Mouse (Mus musculus) neural tube, embryonic 11.5 days (tissue): Measurements from ENCODE around the gene Supv3l1. TPM values are rescaled to one million over a fixed set of nuclear protein-coding genes. Genes with fewer than 3 reads are reported as not detected.
"Not testable (repeated sequence)": the region's sequence is repeated elsewhere in the genome, so short reads cannot be mapped to it uniquely, and the experiment has no call there.

Experiments used
- ATAC-seq: fragments of 200-750 bp; cut with Nextera tagmentation; 2 replicates; pipeline ENCODE4 v1.8.0; 2017; ENCODE audit warnings: moderate number of reproducible peaks, mild to moderate bottlenecking, moderate TSS enrichment, moderate library complexity; ENCODE audit not compliant: insufficient read depth, low FRiP score, low TSS enrichment
- DNase-seq: peaks from one replicate; pipeline ENCODE4 v3.0.0-alpha.2; 2015; ENCODE audit warnings: low spot score
- H3K27ac ChIP-seq: fragments of 300-500 bp; sonication (generic); 2 replicates; pipeline ENCODE4 v1.5.1; 2014; ENCODE audit warnings: low read depth, mild to moderate bottlenecking, low read length
- H3K27me3 ChIP-seq: fragments of 300-500 bp; sonication (generic); 2 replicates; pipeline ENCODE4 v1.6.1; 2014; ENCODE audit warnings: mild to moderate bottlenecking, low read length, mixed read lengths; ENCODE audit not compliant: control insufficient read depth, insufficient read depth
- H3K36me3 ChIP-seq: fragments of 300-500 bp; sonication (generic); 2 replicates; pipeline ENCODE4 v1.6.1; 2014; ENCODE audit warnings: mild to moderate bottlenecking, low read length, moderate library complexity, mixed read lengths; ENCODE audit not compliant: control insufficient read depth, insufficient read depth
- H3K4me1 ChIP-seq: fragments of 300-500 bp; sonication (generic); 2 replicates; pipeline ENCODE4 v1.6.1; 2014; ENCODE audit warnings: low read length, mixed read lengths; ENCODE audit not compliant: control insufficient read depth, insufficient read depth
- H3K4me2 ChIP-seq: fragments of 300-500 bp; sonication (generic); 2 replicates; pipeline ENCODE4 v1.6.1; 2014; ENCODE audit warnings: low read depth, mild to moderate bottlenecking, moderate library complexity
- H3K4me3 ChIP-seq: fragments of 300-500 bp; sonication (generic); 2 replicates; pipeline ENCODE4 v1.5.1; 2014; ENCODE audit warnings: low read depth, low read length
- H3K9ac ChIP-seq: fragments of 300-500 bp; sonication (generic); 2 replicates; pipeline ENCODE4 v1.6.1; 2014; ENCODE audit warnings: mild to moderate bottlenecking, low read length
- H3K9me3 ChIP-seq: fragments of 300-500 bp; sonication (generic); 2 replicates; pipeline ENCODE4 v1.6.1; 2016; ENCODE audit warnings: low read length; ENCODE audit not compliant: control insufficient read depth
- WGBS: fragments of 180-500 bp; shearing (Covaris S2); extraction: QIAGEN DNeasy Blood & Tissue Kit; methylation state at CpG from one replicate; pipeline ENCODE4 v1.1.7; 2014; 5-methylcytosine and 5-hydroxymethylcytosine counted together
- polyA plus RNA-seq: library from polyadenylated mRNA; unstranded; fragments of >200 nt; fragmentation: Nextera tagmentation; extraction: Ambion mirVana; gene quantifications from 2 replicates; pipeline ENCODE4 v1.2.1, GENCODE M21; 2014

Gene Supv3l1
- 27.1 and 28.4 TPM in 2 replicates for polyA plus RNA-seq

DNA sequence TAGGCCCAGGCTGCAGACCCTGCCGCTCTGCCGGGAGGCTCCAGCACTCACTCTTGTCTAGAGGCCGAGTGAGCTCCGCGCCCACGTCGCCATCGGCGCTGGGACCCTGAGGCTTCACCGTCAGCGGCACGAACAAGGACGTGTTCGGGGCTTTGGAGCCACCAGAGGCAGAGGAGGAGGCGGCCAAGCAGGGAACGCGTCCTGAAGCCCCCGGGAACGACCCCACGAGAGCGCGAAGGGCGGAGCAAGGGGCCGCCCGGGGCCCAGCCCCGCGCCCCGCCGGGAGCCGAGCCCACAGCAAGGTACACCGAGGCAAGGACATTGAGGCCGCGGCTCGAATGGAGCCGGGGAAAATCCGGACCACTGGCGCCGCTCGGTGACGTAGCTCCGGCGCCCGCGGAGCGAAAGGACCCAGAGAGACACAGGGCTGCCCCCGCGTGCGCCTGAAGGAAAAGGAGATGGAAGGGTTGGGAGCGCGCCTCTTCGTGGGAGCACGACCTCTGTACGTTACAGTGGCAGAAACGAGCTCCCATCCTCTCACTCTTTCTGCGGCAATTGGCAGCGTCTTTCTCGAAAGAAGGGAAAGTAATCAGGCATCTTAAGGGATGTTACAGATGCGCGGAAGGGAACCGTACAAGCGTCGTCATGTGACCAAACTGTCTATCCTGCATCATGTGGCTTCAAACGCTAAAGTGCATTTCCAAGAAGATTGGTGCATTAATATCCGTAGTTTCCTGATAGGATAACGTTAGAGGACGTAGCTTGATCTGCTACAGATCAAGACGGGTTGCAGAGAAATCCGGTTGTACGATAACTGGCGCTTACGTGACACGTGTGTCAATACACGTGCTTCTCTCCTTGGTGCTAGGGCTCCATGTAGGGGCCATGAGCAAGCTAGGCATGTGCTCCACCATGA, at the start of gene Supv3l1, which contains the start of gene 4930507D05Rik:
Gene Supv3l1 (minus strand): TSS at position 375 of the 916 bp plus-strand sequence.
Gene 4930507D05Rik (plus strand): TSS at position 126 of the 916 bp plus-strand sequence.
- Histone ChIP-seq H3K9me3 (no peaks in the 10 kb centered on the region), H3K4me1 (peaks cover 9% of the 10 kb centered on the region), H3K27ac (peak within 1 kb of the TSS; percentile 65), H3K36me3 (peaks cover 12% of the 10 kb centered on the region), H3K4me3 (peak within 1 kb of the TSS; percentile 73), H3K9ac (peak within 1 kb of the TSS; percentile 85), H3K27me3 (no peaks in the 10 kb centered on the region), H3K4me2 (peak within 1 kb of the TSS; percentile 57)
- WGBS = under 1% methylated on average over 71 of the region's 73 CpGs
- ATAC-seq (peak; percentile 89), DNase-seq (peak; percentile 93)

DNA sequence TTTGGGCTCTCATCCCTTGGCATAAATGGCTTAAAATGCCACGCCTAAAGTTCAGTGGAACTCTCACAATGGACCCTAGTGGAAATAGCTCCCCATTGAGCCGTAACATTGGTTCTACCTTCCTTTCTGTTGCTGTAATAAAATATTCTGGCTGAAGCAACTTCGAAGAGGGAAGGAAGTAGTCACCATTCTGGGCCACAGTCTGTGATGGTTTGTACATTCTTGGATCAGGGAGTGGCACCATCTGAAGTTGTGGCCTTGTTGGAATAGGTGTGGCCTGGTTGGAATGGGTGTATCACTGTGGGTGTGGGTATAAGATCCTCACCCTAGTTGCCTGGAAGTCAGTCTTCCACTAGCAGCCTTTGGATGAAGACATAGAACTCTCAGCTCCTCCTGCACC, 42.1 kb upstream of the Supv3l1 start:
- H3K4me1 ChIP-seq, H3K9me3 ChIP-seq, ATAC-seq, H3K27me3 ChIP-seq, H3K9ac ChIP-seq, DNase-seq, H3K36me3 ChIP-seq, H3K4me2 ChIP-seq, H3K27ac ChIP-seq, H3K4me3 ChIP-seq: not testable (repeated sequence)
- WGBS = 81% methylated on average over 3 of the region's 3 CpGs

DNA sequence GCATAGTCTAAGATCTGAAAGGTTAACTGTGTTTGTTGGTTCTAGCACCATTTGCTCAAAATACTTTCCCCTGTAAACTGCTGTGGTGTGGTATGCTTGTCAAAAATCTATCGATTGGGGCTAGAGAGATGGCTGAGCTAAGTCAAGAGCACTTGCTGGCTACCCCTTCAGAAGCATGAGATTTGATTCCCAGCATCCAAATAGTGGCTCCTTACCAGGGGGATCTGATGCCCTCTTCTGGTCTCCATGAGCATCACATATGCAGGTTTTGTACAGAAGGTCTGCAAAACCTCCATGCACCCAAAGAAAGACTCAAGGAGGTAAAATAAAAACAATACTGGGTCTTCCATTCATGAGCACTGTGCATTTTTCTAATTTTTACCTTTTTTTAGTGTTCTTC, 38.7 kb upstream of the Supv3l1 start:
- Histone ChIP-seq H3K4me1 (no peaks in the 10 kb centered on the region; the same call in 1 of the 2 replicates), H3K27ac (no peak overlapping the region), H3K9me3 (no peaks in the 10 kb centered on the region), H3K4me3 (no peak overlapping the region), H3K4me2 (no peak overlapping the region), H3K36me3 (no peaks in the 10 kb centered on the region), H3K27me3 (no peaks in the 10 kb centered on the region), H3K9ac (no peak overlapping the region)
- WGBS = 29% methylated on average over 1 of the region's 1 CpGs
- DNase-seq (peak; percentile 30), ATAC-seq (no peak)

DNA sequence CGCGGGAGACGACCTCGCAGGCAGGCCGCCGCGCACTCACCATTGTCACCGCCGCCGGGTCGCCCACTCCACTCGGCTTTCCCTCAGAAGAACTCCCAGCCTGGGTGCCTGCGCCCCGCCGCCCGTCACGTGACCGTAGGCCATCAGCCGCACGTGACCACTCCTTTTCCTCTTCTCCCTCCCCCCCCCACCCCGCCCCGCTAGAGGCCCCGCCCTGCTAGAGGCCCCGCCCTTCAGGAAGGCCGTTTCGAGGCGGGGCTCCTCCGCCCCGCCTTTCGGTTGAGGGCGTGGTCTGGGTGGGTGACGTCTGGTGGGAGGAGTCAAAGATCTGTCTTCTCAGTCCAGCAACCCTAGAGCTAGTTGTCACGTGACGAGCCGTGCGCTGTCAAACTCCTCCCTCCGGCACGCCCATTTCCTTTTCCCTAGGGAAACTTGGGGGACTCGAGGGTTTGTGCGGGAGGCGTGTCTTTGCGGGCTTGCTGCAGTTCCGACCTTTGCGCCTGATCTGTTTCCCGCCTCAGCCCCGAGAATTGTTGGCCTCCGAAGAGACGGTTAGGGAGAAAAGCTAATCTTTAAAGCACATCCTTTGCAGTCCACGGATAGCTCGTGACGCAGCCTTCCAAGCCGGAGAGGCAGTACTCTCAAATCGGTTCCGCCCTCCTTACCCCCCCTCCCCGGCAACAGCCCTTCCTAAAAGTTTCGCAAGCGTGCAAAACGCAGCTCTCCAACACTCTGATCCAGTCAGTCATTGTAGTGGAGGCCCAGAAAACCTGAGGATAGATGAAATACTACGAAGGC, 37.3 kb upstream of the Supv3l1 start, which contains the start of gene Vps26a:
Gene Vps26a (minus strand): TSS at position 188 of the 798 bp plus-strand sequence.
- peak within 1 kb of the TSS; percentile 63; the same call in 1 of the 2 replicates for H3K27ac ChIP-seq
- no peaks in the 10 kb centered on the region for H3K9me3 ChIP-seq
- H3K4me3 ChIP-seq = peak within 1 kb of the TSS; percentile 46
- WGBS = under 1% methylated on average over 59 of the region's 59 CpGs
- no peaks in the 10 kb centered on the region; the same call in 1 of the 2 replicates for H3K4me1 ChIP-seq
- DNase-seq (peak; percentile 99), ATAC-seq (peak; percentile 90)
- H3K4me2 ChIP-seq = peak within 1 kb of the TSS; percentile 69
- no peaks in the 10 kb centered on the region for H3K27me3 ChIP-seq
- H3K36me3 ChIP-seq = no peaks in the 10 kb centered on the region
- peak within 1 kb of the TSS; percentile 64 for H3K9ac ChIP-seq

DNA sequence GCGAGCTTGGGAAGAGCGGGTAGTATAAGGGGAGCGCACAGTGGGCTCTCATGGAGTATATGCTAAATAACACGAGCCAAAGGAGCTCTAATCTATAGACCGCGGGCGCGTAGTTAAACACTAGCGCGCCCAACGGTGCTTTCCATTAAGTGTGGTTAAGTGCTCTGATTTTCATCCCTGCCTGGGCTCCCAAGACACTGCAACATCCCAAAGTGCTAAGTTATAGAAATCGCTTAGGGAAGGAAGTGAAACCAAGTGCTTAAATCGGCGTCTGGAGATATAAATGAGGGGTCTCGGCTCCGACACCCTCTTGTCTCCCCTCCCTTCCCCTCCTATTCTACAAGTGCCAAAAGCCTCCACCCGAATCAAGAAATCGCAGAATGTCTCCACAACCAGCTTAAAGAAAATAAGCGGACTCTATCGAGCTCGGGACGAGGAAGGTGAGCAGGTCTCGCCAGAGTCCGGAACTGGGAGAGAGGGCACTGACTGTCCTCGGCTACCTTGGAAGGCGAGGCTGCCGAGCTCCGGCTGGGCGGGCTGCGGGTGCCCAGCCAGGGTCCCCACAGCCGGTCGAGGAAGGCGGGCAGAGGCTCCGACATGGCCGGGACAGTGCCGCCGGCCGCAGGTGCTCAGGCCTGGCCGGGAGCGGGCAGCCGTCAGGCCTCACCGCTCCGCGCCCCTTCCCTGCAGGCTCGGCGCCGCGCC, 36.5 kb upstream of the Supv3l1 start:
- DNase-seq (no peak), ATAC-seq (peak; percentile 85)
- Histone ChIP-seq H3K9ac (peak overlapping the region; percentile 64), H3K4me1 (no peaks in the 10 kb centered on the region; the same call in 1 of the 2 replicates), H3K27ac (peak overlapping the region; percentile 63; the same call in 1 of the 2 replicates), H3K36me3 (no peaks in the 10 kb centered on the region), H3K4me2 (peak overlapping the region; percentile 57), H3K4me3 (peak overlapping the region; percentile 46), H3K27me3 (no peaks in the 10 kb centered on the region), H3K9me3 (no peaks in the 10 kb centered on the region)
- under 1% methylated on average over 41 of the region's 48 CpGs for WGBS

DNA sequence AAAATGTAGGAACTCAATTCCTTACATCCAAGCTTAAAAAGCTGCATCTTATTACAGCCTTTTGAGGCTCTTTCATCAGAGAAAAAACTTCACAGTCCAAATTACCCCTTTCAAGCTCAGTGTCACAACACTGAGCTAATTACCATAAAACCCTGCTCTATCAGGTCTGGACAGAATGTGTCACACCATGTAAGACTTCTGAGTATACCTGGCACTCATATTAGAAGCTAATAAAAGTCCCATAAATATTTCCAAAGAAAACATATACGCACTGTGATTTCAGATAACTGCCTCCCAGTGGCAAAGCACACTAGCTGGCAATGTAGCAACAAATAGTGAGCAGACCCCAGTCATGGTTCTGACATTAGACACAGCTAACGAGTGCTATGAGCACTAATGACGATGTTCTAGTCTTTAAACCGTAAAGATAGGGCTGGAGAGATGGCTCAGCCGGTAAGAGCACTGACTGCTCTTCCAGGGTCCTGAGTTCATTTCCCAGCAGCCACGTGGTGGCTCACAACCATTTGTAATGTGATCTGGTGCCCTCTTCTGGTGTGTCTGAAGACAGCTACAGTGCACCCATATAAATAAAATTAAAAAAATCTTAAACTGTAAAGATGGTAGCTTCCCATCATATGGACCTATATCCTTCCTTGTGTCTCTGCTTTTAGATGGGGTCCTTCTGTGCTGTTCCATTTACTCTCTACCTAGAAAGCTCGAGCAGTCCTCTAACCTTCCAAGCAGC, 31.7 kb upstream of the Supv3l1 start:
- H3K4me3 ChIP-seq = no peak overlapping the region
- DNase-seq = no peak
- H3K9me3 ChIP-seq = no peaks in the 10 kb centered on the region
- no peaks in the 10 kb centered on the region for H3K36me3 ChIP-seq
- no peak for ATAC-seq
- WGBS = 67% methylated on average over 7 of the region's 7 CpGs
- H3K4me2 ChIP-seq = no peak overlapping the region
- H3K4me1 ChIP-seq = no peaks in the 10 kb centered on the region
- no peaks in the 10 kb centered on the region for H3K27me3 ChIP-seq
- H3K27ac ChIP-seq = no peak overlapping the region
- H3K9ac ChIP-seq = no peak overlapping the region

DNA sequence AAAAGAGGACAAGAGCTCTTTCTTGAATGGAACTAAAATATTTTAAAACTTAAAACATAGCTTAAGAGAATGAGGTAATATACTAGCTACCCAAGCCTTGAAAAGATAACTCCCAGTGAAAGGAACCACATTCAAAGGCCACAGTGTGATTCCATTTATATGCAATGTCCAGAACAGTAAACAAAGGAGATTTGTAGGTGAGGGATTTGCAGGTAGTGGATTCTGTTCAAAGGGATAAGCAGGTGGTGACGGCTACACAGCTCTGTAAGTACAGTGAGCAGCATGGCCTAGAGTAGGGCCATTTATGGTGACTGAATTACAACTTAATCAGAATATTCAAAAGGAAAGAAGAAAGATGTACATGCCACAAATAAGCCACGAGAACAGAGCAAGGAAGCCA, 27.4 kb upstream of the Supv3l1 start:
- Histone ChIP-seq H3K4me1 (no peaks in the 10 kb centered on the region), H3K4me2 (no peak overlapping the region), H3K9me3 (no peaks in the 10 kb centered on the region), H3K27ac (no peak overlapping the region), H3K27me3 (no peaks in the 10 kb centered on the region), H3K4me3 (no peak overlapping the region), H3K9ac (no peak overlapping the region), H3K36me3 (no peaks in the 10 kb centered on the region)
- whole genome bisulfite sequencing = 83% methylated on average over 2 of the region's 2 CpGs
- no peak for ATAC-seq
- no peak for DNase-seq
